Mouse (Mus musculus): Measurements from ENCODE around the gene Mrpl47.
"Not testable (repeated sequence)": the region's sequence is repeated elsewhere in the genome, so short reads cannot be mapped to it uniquely, and the experiment has no call there.

Mrpl47 gene

GRCm38 (mm10) chr3:32737172-32737655 is at the start of gene Mrpl47:
Mrpl47 (minus strand) TSS chr3:32737605.
- DNase-seq (ENCODE audit: low spot score in 2 of 2): no peak

- no peak for DNase-seq (ENCODE audit: low spot score in 2 of 2)
Measured at GRCm38 (mm10) chr3:32770781-32771180, 33.4 kb upstream of the Mrpl47 start.

- no peak for DNase-seq (ENCODE audit: low spot score in 2 of 2)
Measured at GRCm38 (mm10) chr3:32763902-32764301, 26.5 kb upstream of the Mrpl47 start.

- DNase-seq (ENCODE audit: low spot score in 2 of 2): no peak
Measured at GRCm38 (mm10) chr3:32762962-32763361, 25.6 kb upstream of the Mrpl47 start.

- no peak for DNase-seq (ENCODE audit: low spot score in 2 of 2)
Measured at GRCm38 (mm10) chr3:32759212-32759611, 21.8 kb upstream of the Mrpl47 start.

GRCm38 (mm10) chr3:32754384-32754915 is 17.0 kb upstream of the Mrpl47 start:
- no peak for DNase-seq (ENCODE audit: low spot score in 2 of 2)

GRCm38 (mm10) chr3:32749820-32750579 is 12.6 kb upstream of the Mrpl47 start:
- DNase-seq (ENCODE audit: low spot score in 2 of 2): no peak

GRCm38 (mm10) chr3:32748384-32748783 is 11.0 kb upstream of the Mrpl47 start:
- DNase-seq (ENCODE audit: low spot score in 2 of 2): no peak

GRCm38 (mm10) chr3:32745426-32745825 is 8.0 kb upstream of the Mrpl47 start:
- not testable (repeated sequence) for DNase-seq (ENCODE audit: low spot score in 2 of 2)

GRCm38 (mm10) chr3:32745001-32745400 is 7.6 kb upstream of the Mrpl47 start:
- DNase-seq (ENCODE audit: low spot score in 2 of 2): no peak

GRCm38 (mm10) chr3:32742276-32742780 is 4.9 kb upstream of the Mrpl47 start:
- DNase-seq (ENCODE audit: low spot score in 2 of 2): no peak

- DNase-seq (ENCODE audit: low spot score in 2 of 2): no peak
Measured at GRCm38 (mm10) chr3:32738549-32738948, 1.1 kb upstream of the Mrpl47 start.

GRCm38 (mm10) chr3:32736244-32737171 is 897 bp downstream of the Mrpl47 start, which contains the start of gene Ndufb5:
Ndufb5 (plus strand) TSS chr3:32736990.
- DNase-seq (ENCODE audit: low spot score in 2 of 2): peak; percentile 98

GRCm38 (mm10) chr3:32727861-32728260 is 9.5 kb downstream of the Mrpl47 start:
- no peak for DNase-seq (ENCODE audit: low spot score in 2 of 2)

- DNase-seq (ENCODE audit: low spot score in 2 of 2): no peak
Measured at GRCm38 (mm10) chr3:32725951-32726350, 11.5 kb downstream of the Mrpl47 start.

- no peak for DNase-seq (ENCODE audit: low spot score in 2 of 2)
Measured at GRCm38 (mm10) chr3:32724191-32724590, 13.2 kb downstream of the Mrpl47 start.

GRCm38 (mm10) chr3:32718271-32718670 is 19.1 kb downstream of the Mrpl47 start:
- no peak for DNase-seq (ENCODE audit: low spot score in 2 of 2)

- not testable (repeated sequence) for DNase-seq (ENCODE audit: low spot score in 2 of 2)
Measured at GRCm38 (mm10) chr3:32717403-32717802, 20.0 kb downstream of the Mrpl47 start.

GRCm38 (mm10) chr3:32713711-32714110 is 23.7 kb downstream of the Mrpl47 start:
- DNase-seq (ENCODE audit: low spot score in 2 of 2): no peak

- no peak for DNase-seq (ENCODE audit: low spot score in 2 of 2)
Measured at GRCm38 (mm10) chr3:32709388-32709787, 28.0 kb downstream of the Mrpl47 start.

GRCm38 (mm10) chr3:32708368-32709231 is 28.8 kb downstream of the Mrpl47 start:
- peak; percentile 98 to 99 for DNase-seq (ENCODE audit: low spot score in 2 of 2)

All from natural killer cell, adult 2 months (primary cell).